Mouse (Mus musculus): ENCODE measurements around the gene Klhl35. TPM values are rescaled to one million over a fixed set of nuclear protein-coding genes. Genes with fewer than 3 reads are reported as not detected.
A peak's percentile ranks its signal among the peaks of the same experiment; 100 is the strongest.

Klhl35 gene
- polyA plus RNA-seq, 1 experiment from 2014 or later = 1.8 TPM

- Histone ChIP-seq H3K4me2 (replicated peaks; ENCODE audit: low read depth, low read length) (no peak overlapping the region), H3K4me3 (ENCODE audit: low read depth, low read length) (no peak overlapping the region), H3K4me1 (ENCODE audit: insufficient read depth, low read depth, low read length) (no peaks in the 10 kb centered on the region), H3K27ac (ENCODE audit: low read length) (no peak overlapping the region), H3K9me3 (ENCODE audit: low read length) (no peaks in the 10 kb centered on the region), H3K36me3 (ENCODE audit: insufficient read depth, low read length) (no peaks in the 10 kb centered on the region), H3K9ac (replicated peaks; ENCODE audit: low read depth) (no peak overlapping the region), H3K27me3 (replicated peaks; ENCODE audit: insufficient read depth, low read length) (no peaks in the 10 kb centered on the region)
- no peak for ATAC-seq
- TF ChIP-seq CTCF (IDR thresholded peaks at IDR 0.05) = no peak
- TF ChIP-seq EP300 (IDR thresholded peaks at IDR 0.05) = no peak
- no peak for DNase-seq (ENCODE audit: low spot score)
- WGBS = 70% methylated on average over 5 of the region's 5 CpGs
These were observed 37.0 kb upstream of the Klhl35 start for GRCm38 (mm10) chr7:99428836-99429235.

GRCm38 (mm10) chr7:99429786-99430185 is 36.0 kb upstream of the Klhl35 start:
- Histone ChIP-seq H3K4me2 (replicated peaks; ENCODE audit: low read depth, low read length) (no peak overlapping the region), H3K4me1 (ENCODE audit: insufficient read depth, low read depth, low read length) (no peaks in the 10 kb centered on the region), H3K27ac (ENCODE audit: low read length) (no peak overlapping the region), H3K9me3 (ENCODE audit: low read length) (no peaks in the 10 kb centered on the region), H3K36me3 (ENCODE audit: insufficient read depth, low read length) (no peaks in the 10 kb centered on the region), H3K9ac (replicated peaks; ENCODE audit: low read depth) (no peak overlapping the region), H3K27me3 (replicated peaks; ENCODE audit: insufficient read depth, low read length) (no peaks in the 10 kb centered on the region), H3K4me3 (ENCODE audit: low read depth, low read length) (no peak overlapping the region)
- TF ChIP-seq EP300 (IDR thresholded peaks at IDR 0.05) = no peak
- no peak for TF ChIP-seq CTCF (IDR thresholded peaks at IDR 0.05)
- ATAC-seq (no peak; the same call in 1 of the 2 replicates), DNase-seq (ENCODE audit: low spot score) (no peak)
- 49% methylated on average over 6 of the region's 6 CpGs for WGBS

- H3K4me2 ChIP-seq (replicated peaks; ENCODE audit: low read depth, low read length) = no peak overlapping the region
- no peak for ATAC-seq
- H3K9me3 ChIP-seq (ENCODE audit: low read length) = no peaks in the 10 kb centered on the region
- H3K4me3 ChIP-seq (ENCODE audit: low read depth, low read length) = no peak overlapping the region
- DNase-seq (ENCODE audit: low spot score) = no peak
- no peaks in the 10 kb centered on the region for H3K4me1 ChIP-seq (ENCODE audit: insufficient read depth, low read depth, low read length)
- no peak overlapping the region for H3K27ac ChIP-seq (ENCODE audit: low read length)
- TF ChIP-seq CTCF (IDR thresholded peaks at IDR 0.05) = no peak
- no peak for TF ChIP-seq EP300 (IDR thresholded peaks at IDR 0.05)
- H3K27me3 ChIP-seq (replicated peaks; ENCODE audit: insufficient read depth, low read length) = no peaks in the 10 kb centered on the region
- no peak overlapping the region for H3K9ac ChIP-seq (replicated peaks; ENCODE audit: low read depth)
- H3K36me3 ChIP-seq (ENCODE audit: insufficient read depth, low read length) = no peaks in the 10 kb centered on the region
- 64% methylated on average over 11 of the region's 11 CpGs for WGBS
These were observed 35.6 kb upstream of the Klhl35 start for GRCm38 (mm10) chr7:99430246-99430645.

GRCm38 (mm10) chr7:99432248-99432647 is 33.6 kb upstream of the Klhl35 start:
- Histone ChIP-seq H3K27me3 (replicated peaks; ENCODE audit: insufficient read depth, low read length) (no peaks in the 10 kb centered on the region), H3K9me3 (ENCODE audit: low read length) (no peaks in the 10 kb centered on the region), H3K4me1 (ENCODE audit: insufficient read depth, low read depth, low read length) (no peaks in the 10 kb centered on the region), H3K4me2 (replicated peaks; ENCODE audit: low read depth, low read length) (no peak overlapping the region), H3K27ac (ENCODE audit: low read length) (no peak overlapping the region), H3K36me3 (ENCODE audit: insufficient read depth, low read length) (no peaks in the 10 kb centered on the region), H3K4me3 (ENCODE audit: low read depth, low read length) (no peak overlapping the region), H3K9ac (replicated peaks; ENCODE audit: low read depth) (no peak overlapping the region)
- ATAC-seq = peak; percentile 45; the same call in 1 of the 2 replicates
- peak; percentile 34 for DNase-seq (ENCODE audit: low spot score)
- 59% methylated on average over 14 of the region's 14 CpGs for WGBS
- no peak for TF ChIP-seq EP300 (IDR thresholded peaks at IDR 0.05)
- no peak for TF ChIP-seq CTCF (IDR thresholded peaks at IDR 0.05)

- no peaks in the 10 kb centered on the region for H3K36me3 ChIP-seq (ENCODE audit: insufficient read depth, low read length)
- H3K27me3 ChIP-seq (replicated peaks; ENCODE audit: insufficient read depth, low read length) = no peaks in the 10 kb centered on the region
- no peaks in the 10 kb centered on the region for H3K4me1 ChIP-seq (ENCODE audit: insufficient read depth, low read depth, low read length)
- TF ChIP-seq CTCF (IDR thresholded peaks at IDR 0.05) (no peak), EP300 (IDR thresholded peaks at IDR 0.05) (no peak)
- no peak overlapping the region for H3K9ac ChIP-seq (replicated peaks; ENCODE audit: low read depth)
- no peak overlapping the region for H3K4me3 ChIP-seq (ENCODE audit: low read depth, low read length)
- no peak for ATAC-seq
- DNase-seq (ENCODE audit: low spot score) = no peak
- WGBS = 88% methylated on average over 6 of the region's 6 CpGs
- H3K4me2 ChIP-seq (replicated peaks; ENCODE audit: low read depth, low read length) = no peak overlapping the region
- H3K27ac ChIP-seq (ENCODE audit: low read length) = no peak overlapping the region
- no peaks in the 10 kb centered on the region for H3K9me3 ChIP-seq (ENCODE audit: low read length)
These were observed 32.9 kb upstream of the Klhl35 start for GRCm38 (mm10) chr7:99432863-99433262.

- Histone ChIP-seq H3K4me2 (replicated peaks; ENCODE audit: low read depth, low read length) (no peak overlapping the region), H3K27ac (ENCODE audit: low read length) (no peak overlapping the region), H3K36me3 (ENCODE audit: insufficient read depth, low read length) (no peaks in the 10 kb centered on the region), H3K4me1 (ENCODE audit: insufficient read depth, low read depth, low read length) (no peaks in the 10 kb centered on the region), H3K9me3 (ENCODE audit: low read length) (no peaks in the 10 kb centered on the region), H3K27me3 (replicated peaks; ENCODE audit: insufficient read depth, low read length) (no peaks in the 10 kb centered on the region), H3K9ac (replicated peaks; ENCODE audit: low read depth) (no peak overlapping the region), H3K4me3 (ENCODE audit: low read depth, low read length) (no peak overlapping the region)
- no peak for TF ChIP-seq CTCF (IDR thresholded peaks at IDR 0.05)
- no peak for TF ChIP-seq EP300 (IDR thresholded peaks at IDR 0.05)
- 55% methylated on average over 12 of the region's 12 CpGs for WGBS
- DNase-seq (ENCODE audit: low spot score) (peak; percentile 53), ATAC-seq (peak; percentile 12; the same call in 1 of the 2 replicates)
These were observed 31.0 kb upstream of the Klhl35 start for GRCm38 (mm10) chr7:99434672-99435250.

GRCm38 (mm10) chr7:99436530-99436929 is 29.3 kb upstream of the Klhl35 start:
- no peak overlapping the region for H3K4me3 ChIP-seq (ENCODE audit: low read depth, low read length)
- H3K4me1 ChIP-seq (ENCODE audit: insufficient read depth, low read depth, low read length) = peaks cover 6% of the 10 kb centered on the region
- DNase-seq (ENCODE audit: low spot score) (no peak), ATAC-seq (no peak)
- no peak overlapping the region for H3K27ac ChIP-seq (ENCODE audit: low read length)
- WGBS = 56% methylated on average over 4 of the region's 4 CpGs
- H3K36me3 ChIP-seq (ENCODE audit: insufficient read depth, low read length) = no peaks in the 10 kb centered on the region
- no peaks in the 10 kb centered on the region for H3K9me3 ChIP-seq (ENCODE audit: low read length)
- no peak overlapping the region for H3K4me2 ChIP-seq (replicated peaks; ENCODE audit: low read depth, low read length)
- H3K27me3 ChIP-seq (replicated peaks; ENCODE audit: insufficient read depth, low read length) = no peaks in the 10 kb centered on the region
- TF ChIP-seq CTCF (IDR thresholded peaks at IDR 0.05) = no peak
- TF ChIP-seq EP300 (IDR thresholded peaks at IDR 0.05) = no peak
- no peak overlapping the region for H3K9ac ChIP-seq (replicated peaks; ENCODE audit: low read depth)

Measured in lung, postnatal 0 days (tissue).